Mouse (Mus musculus) heart, embryonic 11.5 days (tissue): Measurements from ENCODE around the gene Tmem161a. TPM values are rescaled to one million over a fixed set of nuclear protein-coding genes. Genes with fewer than 3 reads are reported as not detected.

Experiments
- ATAC-seq: fragments of 200-750 bp; cut with Nextera tagmentation; replicated peaks from 2 replicates; pipeline ENCODE4 v1.8.0; 2017; ENCODE audit warnings: moderate library complexity; ENCODE audit not compliant: insufficient number of reproducible peaks, low FRiP score, low TSS enrichment
- H3K27ac ChIP-seq: fragments of 300-500 bp; sonication (generic); 2 replicates; pipeline ENCODE4 v1.5.1; 2014; ENCODE audit warnings: mild to moderate bottlenecking, low read depth, low read length
- H3K27me3 ChIP-seq: fragments of 300-500 bp; sonication (generic); 2 replicates; pipeline ENCODE4 v1.6.1; 2014; ENCODE audit warnings: mild to moderate bottlenecking, low read length, mixed read lengths; ENCODE audit not compliant: control insufficient read depth, insufficient read depth
- H3K36me3 ChIP-seq: fragments of 300-500 bp; sonication (generic); 2 replicates; pipeline ENCODE4 v1.6.1; 2014; ENCODE audit warnings: mild to moderate bottlenecking, low read length, moderate library complexity, mixed read lengths; ENCODE audit not compliant: control insufficient read depth, insufficient read depth
- H3K4me1 ChIP-seq: fragments of 300-500 bp; sonication (generic); 2 replicates; pipeline ENCODE4 v1.6.1; 2014; ENCODE audit warnings: low read length; ENCODE audit not compliant: control insufficient read depth, insufficient read depth
- H3K4me2 ChIP-seq: fragments of 300-500 bp; sonication (generic); 2 replicates; pipeline ENCODE4 v1.6.1; 2014; ENCODE audit warnings: mild to moderate bottlenecking, moderate library complexity
- H3K4me3 ChIP-seq: fragments of 300-500 bp; sonication (generic); 2 replicates; pipeline ENCODE4 v1.5.1; 2014; ENCODE audit warnings: low read depth, low read length
- H3K9ac ChIP-seq: fragments of 300-500 bp; sonication (generic); 2 replicates; pipeline ENCODE4 v1.6.1; 2014; ENCODE audit warnings: mild to moderate bottlenecking, low read depth, low read length, moderate library complexity
- H3K9me3 ChIP-seq: fragments of 300-500 bp; sonication (generic); replicated peaks from 2 replicates; pipeline ENCODE4 v1.6.1; 2016; ENCODE audit warnings: low read length; ENCODE audit not compliant: control insufficient read depth
- WGBS: fragments of 180-500 bp; shearing (Covaris S2); extraction: QIAGEN DNeasy Blood & Tissue Kit; methylation state at CpG from one replicate; pipeline ENCODE4 v1.1.7; 2014; ENCODE audit not compliant: insufficient replicate concordance; 5-methylcytosine and 5-hydroxymethylcytosine counted together
- polyA plus RNA-seq: library from polyadenylated mRNA; unstranded; fragments of >200 nt; fragmentation: Nextera tagmentation; extraction: Ambion mirVana; gene quantifications from 2 replicates; pipeline ENCODE4 v1.2.1, GENCODE M21; 2014

Tmem161a gene
- polyA plus RNA-seq, 1 experiment from 2014 or later, result 64.9 TPM

DNA sequence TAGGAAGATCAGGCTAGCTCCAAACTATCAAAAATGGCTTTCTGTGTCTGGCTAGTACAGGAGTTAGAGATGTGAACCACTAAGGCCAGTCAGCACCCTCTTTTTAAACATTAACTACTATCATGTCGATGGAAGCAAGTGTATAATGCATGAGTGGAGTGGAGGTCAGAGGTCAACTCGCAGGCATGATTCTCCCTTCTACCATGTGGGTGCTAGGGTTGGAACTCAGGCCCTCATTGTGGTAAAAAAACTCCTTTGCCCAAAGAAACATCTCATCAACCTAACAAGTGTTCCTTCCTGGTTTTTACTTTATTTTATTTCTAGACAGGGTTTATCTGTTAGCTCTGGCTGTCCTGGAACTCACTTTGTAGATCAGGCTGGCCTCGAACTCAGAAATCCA lies 1.4 kb upstream of the Tmem161a start:
- Histone ChIP-seq H3K4me1 (peaks cover 8% of the 10 kb centered on the region), H3K36me3 (no peaks in the 10 kb centered on the region), H3K27me3 (peaks cover 7% of the 10 kb centered on the region), H3K4me2 (no peak overlapping the region), H3K9me3 (no peaks in the 10 kb centered on the region), H3K9ac (no peak overlapping the region), H3K4me3 (no peak overlapping the region), H3K27ac (no peak overlapping the region)
- no peak for ATAC-seq
- 81% methylated on average over 3 of the region's 3 CpGs for WGBS

DNA sequence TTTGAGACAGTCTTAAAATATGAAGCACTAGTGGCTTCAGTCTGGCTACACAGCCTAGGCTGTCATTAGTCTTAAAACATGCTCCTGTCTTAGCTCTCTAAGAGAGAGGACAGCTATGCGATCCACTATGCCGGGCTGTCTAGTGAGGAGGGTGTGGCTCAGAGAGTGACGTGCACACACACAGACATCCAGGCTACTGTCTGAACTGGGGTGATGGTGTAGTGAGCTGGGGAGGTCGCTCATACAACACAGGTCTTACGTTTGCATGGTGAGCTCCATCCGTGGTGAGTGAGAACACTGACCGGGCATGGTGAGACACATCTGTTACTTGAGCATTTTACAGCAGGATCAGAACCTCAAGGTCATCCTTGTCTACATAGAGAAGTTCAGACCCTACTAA lies 916 bp upstream of the Tmem161a start:
- Histone ChIP-seq H3K4me2 (no peak overlapping the region), H3K27ac (no peak overlapping the region), H3K4me1 (peaks cover 8% of the 10 kb centered on the region), H3K9ac (no peak overlapping the region), H3K4me3 (no peak overlapping the region), H3K36me3 (no peaks in the 10 kb centered on the region), H3K27me3 (peaks cover 5% of the 10 kb centered on the region), H3K9me3 (no peaks in the 10 kb centered on the region)
- WGBS, result 84% methylated on average over 7 of the region's 7 CpGs
- no peak for ATAC-seq

DNA sequence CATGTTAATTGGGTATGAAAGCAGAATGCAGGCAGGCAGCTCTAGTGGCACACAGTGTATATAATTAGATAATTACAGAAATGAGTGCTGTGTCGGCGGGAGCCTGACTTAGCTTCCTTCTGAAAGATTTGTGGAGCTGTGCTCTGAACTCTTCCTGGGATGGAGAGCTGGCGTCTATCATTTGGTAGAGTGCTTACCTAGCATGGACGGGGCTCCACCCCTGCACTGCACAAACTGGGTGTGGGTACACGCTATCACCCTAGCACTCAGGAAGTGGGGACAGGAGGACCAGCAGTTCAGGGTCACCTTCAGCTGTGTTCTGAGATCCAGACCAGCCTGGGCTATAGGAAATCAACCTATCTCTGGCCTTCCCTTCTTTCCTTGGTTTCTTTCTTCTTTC lies 1.2 kb downstream of the Tmem161a start:
- H3K27ac ChIP-seq, result 0 out of 2 replicates have a peak overlapping the region, but pooled peaks have one; percentile 62

DNA sequence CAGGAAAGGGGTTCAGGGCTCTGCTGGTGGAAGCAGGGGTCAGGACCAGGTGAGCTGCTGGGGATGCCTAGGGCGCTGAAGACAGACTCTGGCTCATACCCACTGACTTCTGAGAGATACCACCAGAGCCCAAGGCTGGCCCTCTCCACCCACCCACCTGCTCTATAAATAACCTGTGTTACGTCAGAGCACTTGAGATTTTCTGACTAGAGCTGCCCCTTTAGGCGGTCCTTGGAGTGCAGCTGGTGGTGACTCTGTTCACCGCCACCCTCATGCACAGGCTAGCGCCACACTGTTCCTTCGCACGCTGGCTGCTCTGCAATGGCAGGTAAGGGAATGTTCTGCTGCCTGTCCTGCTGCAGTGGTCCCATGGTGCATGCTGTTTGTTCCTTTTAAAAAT lies 1.9 kb downstream of the Tmem161a start:
- peaks cover 8% of the 10 kb centered on the region for H3K4me1 ChIP-seq
- 52% methylated on average over 7 of the region's 7 CpGs for WGBS
- H3K36me3 ChIP-seq, result peaks cover 6% of the 10 kb centered on the region; the same call in 1 of the 2 replicates
- no peak overlapping the region for H3K9ac ChIP-seq
- H3K4me2 ChIP-seq, result peak overlapping the region; percentile 56
- H3K4me3 ChIP-seq, result no peak overlapping the region
- peak; percentile 46; the same call in 1 of the 2 replicates for ATAC-seq
- H3K27ac ChIP-seq, result peak overlapping the region; percentile 62; the same call in 1 of the 2 replicates
- H3K9me3 ChIP-seq, result no peaks in the 10 kb centered on the region
- H3K27me3 ChIP-seq, result no peaks in the 10 kb centered on the region

More for the DNA sequence above, 1.2 kb downstream of the Tmem161a start:
- ATAC-seq, result no peak
- WGBS, result 72% methylated on average over 5 of the region's 5 CpGs
- Histone ChIP-seq H3K4me1 (peaks cover 8% of the 10 kb centered on the region), H3K36me3 (peaks cover 2% of the 10 kb centered on the region; the same call in 1 of the 2 replicates), H3K4me3 (no peak overlapping the region), H3K9me3 (no peaks in the 10 kb centered on the region), H3K27me3 (no peaks in the 10 kb centered on the region), H3K4me2 (peak overlapping the region; percentile 69), H3K9ac (no peak overlapping the region)

DNA sequence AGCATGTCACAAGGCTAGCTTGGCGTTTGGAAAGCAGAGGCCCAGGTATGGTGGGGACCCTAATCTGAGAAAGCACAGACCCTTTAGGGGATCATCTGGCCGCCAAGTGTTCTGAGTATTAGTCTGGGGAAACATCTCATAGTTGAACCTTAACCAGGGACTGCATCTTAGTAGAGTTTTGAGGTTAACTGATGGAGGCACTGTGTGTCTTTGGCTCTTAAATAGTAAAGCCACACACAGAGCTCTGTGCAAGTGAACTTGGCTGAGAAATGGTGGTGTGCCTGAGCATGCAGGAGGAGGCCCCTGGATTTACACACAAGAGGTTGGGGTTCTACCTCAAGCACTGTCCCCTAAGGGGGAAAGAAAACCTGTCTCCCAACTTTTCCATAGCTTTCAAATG lies 6.1 kb downstream of the Tmem161a start:
- ATAC-seq, result no peak
- H3K4me1 ChIP-seq, result peaks cover 7% of the 10 kb centered on the region
- no peak overlapping the region for H3K27ac ChIP-seq
- peaks cover 20% of the 10 kb centered on the region for H3K36me3 ChIP-seq
- no peaks in the 10 kb centered on the region for H3K27me3 ChIP-seq
- no peak overlapping the region for H3K9ac ChIP-seq
- WGBS, result 90% methylated on average over 2 of the region's 2 CpGs
- H3K4me2 ChIP-seq, result no peak overlapping the region
- H3K9me3 ChIP-seq, result no peaks in the 10 kb centered on the region
- no peak overlapping the region for H3K4me3 ChIP-seq

DNA sequence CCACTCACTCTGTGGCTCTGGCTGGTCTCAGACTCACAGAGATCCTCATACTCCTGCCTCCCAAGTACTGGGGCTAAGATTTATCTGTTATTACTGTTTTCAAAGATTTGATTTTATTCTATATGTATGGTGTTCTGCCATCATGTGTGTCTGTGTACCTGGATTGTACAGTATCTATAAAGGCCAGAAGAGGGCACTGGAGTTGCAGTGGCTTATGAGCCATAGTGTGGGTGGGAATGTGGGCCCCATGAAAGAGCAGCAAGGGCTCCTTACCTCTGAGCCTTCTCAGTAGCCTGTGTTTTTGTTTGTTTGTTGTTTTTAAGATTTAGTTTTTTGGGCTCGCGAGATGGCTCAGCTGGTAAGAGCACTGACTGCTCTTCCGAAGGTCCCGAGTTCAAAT lies 6.9 kb downstream of the Tmem161a start:
- ATAC-seq, result no peak
- WGBS, result 93% methylated on average over 4 of the region's 4 CpGs
- Histone ChIP-seq H3K4me2 (no peak overlapping the region), H3K27me3 (no peaks in the 10 kb centered on the region), H3K9me3 (no peaks in the 10 kb centered on the region), H3K4me1 (peaks cover 4% of the 10 kb centered on the region; the same call in 1 of the 2 replicates), H3K9ac (no peak overlapping the region), H3K27ac (no peak overlapping the region), H3K36me3 (peaks cover 22% of the 10 kb centered on the region), H3K4me3 (no peak overlapping the region)

DNA sequence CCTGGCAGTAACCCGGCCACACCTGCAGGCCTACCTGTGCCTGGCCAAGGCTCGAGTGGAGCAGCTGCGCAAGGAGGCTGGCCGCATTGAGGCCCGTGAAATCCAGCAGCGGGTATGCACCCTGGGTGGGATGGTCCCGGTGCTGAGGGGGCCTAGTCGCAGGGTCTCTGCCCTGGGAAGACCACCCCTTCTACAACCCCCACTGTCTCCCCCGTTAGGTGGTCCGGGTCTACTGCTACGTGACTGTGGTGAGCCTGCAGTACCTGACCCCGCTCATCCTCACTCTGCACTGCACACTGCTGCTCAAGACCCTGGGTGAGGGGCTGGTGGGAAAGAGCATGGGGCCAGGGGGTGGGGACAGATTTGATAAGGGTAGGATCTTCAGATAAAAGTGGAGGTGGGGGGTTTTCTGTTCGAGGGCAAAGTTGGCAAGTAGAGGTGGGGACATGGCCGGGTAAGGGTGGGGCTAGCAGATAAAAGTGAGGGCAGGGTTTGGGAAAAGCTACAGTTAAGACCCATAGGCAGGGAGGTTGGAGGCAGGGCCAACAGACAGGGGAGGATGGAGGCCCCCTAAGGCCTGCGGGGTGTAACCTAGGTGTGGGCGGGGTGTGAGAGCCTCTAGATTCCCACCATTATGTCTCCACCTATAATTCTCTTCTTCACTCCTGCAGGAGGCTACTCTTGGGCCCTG lies 9.2 kb downstream of the Tmem161a start:
- H3K27me3 ChIP-seq, result no peaks in the 10 kb centered on the region

DNA sequence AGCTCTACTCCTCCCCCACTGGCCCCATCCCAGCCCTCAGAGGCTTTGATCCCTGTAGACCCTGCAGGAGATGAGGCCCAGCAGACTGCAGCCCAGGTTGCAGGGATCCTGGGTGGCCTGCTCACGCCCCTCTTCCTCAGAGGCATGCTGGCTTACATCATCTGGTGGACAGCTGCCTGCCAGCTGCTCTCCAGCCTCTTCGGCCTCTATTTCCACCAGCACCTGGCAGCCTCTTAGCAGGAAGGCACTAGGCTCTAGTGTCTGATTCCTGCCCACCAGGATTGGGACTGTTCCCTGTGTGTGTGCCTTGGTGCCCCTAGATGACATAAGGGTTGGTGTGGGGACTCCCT lies 9.7 kb downstream of the Tmem161a start:
- WGBS, result 52% methylated on average over 2 of the region's 2 CpGs

More for the DNA sequence above, 9.2 kb downstream of the Tmem161a start:
- Histone ChIP-seq H3K4me3 (no peak overlapping the region), H3K36me3 (peaks cover 22% of the 10 kb centered on the region), H3K4me2 (no peak overlapping the region), H3K4me1 (no peaks in the 10 kb centered on the region), H3K9ac (no peak overlapping the region), H3K27ac (no peak overlapping the region), H3K9me3 (no peaks in the 10 kb centered on the region)
- WGBS, result 70% methylated on average over 16 of the region's 16 CpGs
- ATAC-seq, result no peak

DNA sequence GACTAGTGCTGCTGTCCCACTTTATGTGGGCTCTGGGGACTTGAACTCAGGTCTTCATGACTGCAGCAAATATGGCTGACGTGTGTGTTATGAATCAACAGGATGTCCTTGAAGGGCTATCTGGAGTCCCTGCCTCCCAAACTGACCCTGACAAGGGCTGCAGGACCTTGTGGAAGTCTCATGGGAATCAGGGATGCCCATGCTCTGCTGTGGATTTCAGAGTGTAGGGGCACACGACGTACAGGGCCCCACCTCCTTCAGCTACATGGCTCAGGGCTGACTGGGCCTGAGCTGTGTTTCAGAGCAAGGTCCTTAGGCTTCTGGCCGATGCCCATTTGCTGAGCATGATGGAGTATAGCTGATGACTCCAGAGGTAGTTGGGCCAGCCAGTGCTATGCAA lies 11.0 kb downstream of the Tmem161a start:
- WGBS, result 80% methylated on average over 4 of the region's 4 CpGs
- H3K27me3 ChIP-seq, result no peaks in the 10 kb centered on the region
- ATAC-seq, result no peak
- H3K4me3 ChIP-seq, result no peak overlapping the region
- no peak overlapping the region for H3K27ac ChIP-seq
- no peak overlapping the region for H3K4me2 ChIP-seq
- H3K4me1 ChIP-seq, result no peaks in the 10 kb centered on the region
- H3K9ac ChIP-seq, result no peak overlapping the region
- H3K9me3 ChIP-seq, result no peaks in the 10 kb centered on the region
- peaks cover 20% of the 10 kb centered on the region for H3K36me3 ChIP-seq

More for the DNA sequence above, 9.7 kb downstream of the Tmem161a start:
- Histone ChIP-seq H3K4me2 (no peak overlapping the region), H3K9me3 (no peaks in the 10 kb centered on the region), H3K36me3 (peaks cover 20% of the 10 kb centered on the region), H3K27ac (no peak overlapping the region), H3K9ac (no peak overlapping the region), H3K4me3 (no peak overlapping the region), H3K4me1 (no peaks in the 10 kb centered on the region), H3K27me3 (no peaks in the 10 kb centered on the region)
- ATAC-seq, result no peak
